Mouse (Mus musculus): ENCODE data around the gene Scn5a. TPM values are rescaled to one million over a fixed set of nuclear protein-coding genes. Genes with fewer than 3 reads are reported as not detected.
A peak's percentile ranks its signal among the peaks of the same experiment; 100 is the strongest.

Scn5a gene
- total and polyA plus RNA-seq, 3 experiments = 1.9 to 9.0 (median 4.3) TPM

DNA sequence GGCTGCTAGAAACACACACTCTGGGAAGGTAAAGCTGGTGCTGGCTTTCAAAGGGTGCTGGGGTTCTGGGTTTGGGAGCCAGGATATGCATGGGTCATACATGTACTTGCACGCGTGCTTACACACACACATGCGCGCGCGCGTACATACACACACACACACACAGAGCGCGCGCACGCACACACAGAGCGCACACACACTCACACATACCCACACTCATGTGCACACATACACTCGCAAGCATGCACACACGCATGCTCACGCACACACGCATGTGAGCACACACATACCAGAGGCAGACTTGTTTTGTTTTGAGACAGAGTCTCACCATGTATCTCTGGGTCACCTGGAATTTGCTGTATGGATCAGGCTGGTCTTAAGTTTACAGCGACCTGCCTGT lies 1.4 kb upstream of the Scn5a start:
- TF ChIP-seq ZMIZ1 (IDR thresholded peaks at IDR 0.05; ENCODE audit: low read depth, low read length) (no peak), ZNF384 (IDR thresholded peaks at IDR 0.05; ENCODE audit: low read depth, low read length) (no peak), HCFC1 (IDR thresholded peaks at IDR 0.05; ENCODE audit: low read depth, low read length) (no peak), MAX (IDR thresholded peaks at IDR 0.05; ENCODE audit: low read length) (no peak), JUND (conservative IDR thresholded peaks at IDR 0.05; ENCODE audit: low read depth, low read length) (no peak), PAX5 (IDR thresholded peaks at IDR 0.05; ENCODE audit: low read length) (no peak), SMC3 (IDR thresholded peaks at IDR 0.05; ENCODE audit: low read depth, low read length) (no peak), MYC (IDR thresholded peaks at IDR 0.05; ENCODE audit: low read depth, low read length) (no peak), RCOR1 (conservative IDR thresholded peaks at IDR 0.05; ENCODE audit: low read depth, low read length) (no peak), SIN3A (IDR thresholded peaks at IDR 0.05; ENCODE audit: low read length) (no peak), CHD2 (IDR thresholded peaks at IDR 0.05; ENCODE audit: low read length) (no peak), ETS1 (conservative IDR thresholded peaks at IDR 0.05; ENCODE audit: low read depth, low read length) (no peak), EP300 (IDR thresholded peaks at IDR 0.05; ENCODE audit: low read length) (no peak), MXI1 (IDR thresholded peaks at IDR 0.05; ENCODE audit: low read depth, low read length) (no peak), NRF1 (IDR thresholded peaks at IDR 0.05; ENCODE audit: low read depth, low read length) (no peak)
- Histone ChIP-seq H3K4me1 (ENCODE audit: control insufficient read depth in 1 of 2, insufficient read depth in 2 of 2) (peaks cover 15 to 35% of the 10 kb centered on the region in 2 experiments), H3K9ac (ENCODE audit: insufficient read depth, low read depth) (no peak overlapping the region), H3K4me3 (replicated peaks in 1 of 3; ENCODE audit: low read depth in 2 of 3, low read length in 2 of 3, poor library complexity in 1 of 3) (no peak overlapping the region), H3K79me2 (replicated peaks; ENCODE audit: control insufficient read depth, extremely low read depth, insufficient read depth, poor library complexity, severe bottlenecking) (no peaks in the 10 kb centered on the region), H3K9me3 (replicated peaks; ENCODE audit: low read length) (no peaks in the 10 kb centered on the region), H3K4me2 (ENCODE audit: insufficient read depth, low read depth, poor library complexity, severe bottlenecking) (no peak overlapping the region), H3K36me3 (replicated peaks in 1 of 2; ENCODE audit: control insufficient read depth in 1 of 2, insufficient read depth in 1 of 2, low read length in 1 of 2) (no peaks in the 10 kb centered on the region), H3K27me3 (replicated peaks) (peaks cover 23% of the 10 kb centered on the region), H3K27ac (ENCODE audit: insufficient read depth, low read depth) (no peak overlapping the region)
- in situ Hi-C loops (cut with MboI; ENCODE audit: low pct_ligation_motif_present, low pct_unique_long_range_greater_than_20kb, low sequenced_read_pairs) (loop anchor here (5.0 kb wide), 1 partner anchor 118 kb away; no protein-coding TSS in a partner anchor), dilution Hi-C loops (cut with MboI; ENCODE audit: extremely low pct_ligation_motif_present, extremely low pct_unique_long_range_greater_than_20kb, low sequenced_read_pairs) (no loop called here)
- no peak for DNase-seq (ENCODE audit: extremely low read depth)

DNA sequence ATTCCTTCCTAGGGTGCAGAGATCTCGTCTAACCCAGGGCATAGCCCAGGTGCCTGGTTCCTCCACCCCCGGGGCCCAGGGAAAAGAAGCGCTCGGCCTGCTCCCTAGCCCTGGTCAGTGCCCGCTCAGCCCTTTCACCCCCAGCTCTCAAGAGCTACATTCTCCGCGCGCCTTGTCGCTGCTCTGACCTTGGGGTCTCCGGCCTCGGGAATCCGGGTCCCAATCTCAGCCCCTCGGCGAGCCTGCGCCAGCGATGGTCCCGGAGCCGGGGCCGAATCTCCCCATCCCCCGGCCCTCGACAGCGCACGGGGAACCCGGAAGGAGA lies 543 bp downstream of the Scn5a start:
- no peaks in the 10 kb centered on the region for H3K9me3 ChIP-seq (replicated peaks; ENCODE audit: low read length)
- dilution Hi-C loops (cut with MboI; ENCODE audit: extremely low pct_ligation_motif_present, extremely low pct_unique_long_range_greater_than_20kb, low sequenced_read_pairs) = no loop called here

More for the DNA sequence above, 543 bp downstream of the Scn5a start:
- Histone ChIP-seq H3K4me2 (ENCODE audit: insufficient read depth, low read depth, poor library complexity, severe bottlenecking) (peak overlapping the region; percentile 70; the same call in 1 of the 2 replicates), H3K9ac (ENCODE audit: insufficient read depth, low read depth) (peak overlapping the region; percentile 62), H3K27me3 (replicated peaks) (peaks cover 16% of the 10 kb centered on the region), H3K4me1 (ENCODE audit: control insufficient read depth in 1 of 2, insufficient read depth in 2 of 2) (peaks cover 31 to 54% of the 10 kb centered on the region in 2 experiments), H3K36me3 (replicated peaks in 1 of 2; ENCODE audit: control insufficient read depth in 1 of 2, insufficient read depth in 1 of 2, low read length in 1 of 2) (no peaks in the 10 kb centered on the region), H3K27ac (ENCODE audit: insufficient read depth, low read depth) (no peak overlapping the region), H3K79me2 (replicated peaks; ENCODE audit: control insufficient read depth, extremely low read depth, insufficient read depth, poor library complexity, severe bottlenecking) (no peaks in the 10 kb centered on the region), H3K4me3 (replicated peaks in 1 of 3; ENCODE audit: low read depth in 2 of 3, low read length in 2 of 3, poor library complexity in 1 of 3) (peak overlapping the region; percentile 67 to 88 (median 67))
- DNase-seq (ENCODE audit: extremely low read depth) = no peak
- TF ChIP-seq POLR2AphosphoS2 (IDR thresholded peaks at IDR 0.05; ENCODE audit: low read depth, low read length) (no peak), MAZ (IDR thresholded peaks at IDR 0.05; ENCODE audit: low read depth, low read length) (0 out of 2 replicates have a peak, but pooled peaks have one; percentile 45), SIN3A (IDR thresholded peaks at IDR 0.05; ENCODE audit: low read length) (0 out of 2 replicates have a peak, but pooled peaks have one; percentile 36), ELF1 (IDR thresholded peaks at IDR 0.05; ENCODE audit: low read depth, low read length) (peak; percentile 87), MXI1 (IDR thresholded peaks at IDR 0.05; ENCODE audit: low read depth, low read length) (0 out of 2 replicates have a peak, but pooled peaks have one; percentile 33)
- in situ Hi-C loops (cut with MboI; ENCODE audit: low pct_ligation_motif_present, low pct_unique_long_range_greater_than_20kb, low sequenced_read_pairs) = loop anchor here (10.0 kb wide), 1 partner anchor 473 kb away; the partner anchor contains the start of gene Dlec1

All from CH12.LX (cell line).